Mouse (Mus musculus): ENCODE results near the gene Orc5. TPM values are rescaled to one million over a fixed set of nuclear protein-coding genes. Genes with fewer than 3 reads are reported as not detected.
"Not testable (repeated sequence)": the region's sequence is repeated elsewhere in the genome, so short reads cannot be mapped to it uniquely, and the experiment has no call there.

The Orc5 gene
- polyA plus RNA-seq, 1 experiment: 4.7 TPM

GRCm38 (mm10) chr5:22508560-22508959, 41.7 kb downstream of the Orc5 start:
- Histone ChIP-seq H3K4me1 (ENCODE audit: control insufficient read depth, insufficient read depth, low read length) (no peaks in the 10 kb centered on the region), H3K4me3 (replicated peaks; ENCODE audit: extremely low read depth, low read depth, low read length) (no peak overlapping the region)
- 91% methylated on average over 5 of the region's 5 CpGs for WGBS
- TF ChIP-seq POLR2A (IDR thresholded peaks at IDR 0.05; ENCODE audit: borderline replicate concordance, extremely low read depth, low read depth, low read length) (no peak), CTCF (IDR thresholded peaks at IDR 0.05; ENCODE audit: insufficient read depth, low read length) (no peak)
- no peak for DNase-seq

GRCm38 (mm10) chr5:22499437-22499836, 50.8 kb downstream of the Orc5 start:
- TF ChIP-seq POLR2A (IDR thresholded peaks at IDR 0.05; ENCODE audit: borderline replicate concordance, extremely low read depth, low read depth, low read length) (no peak), CTCF (IDR thresholded peaks at IDR 0.05; ENCODE audit: insufficient read depth, low read length) (no peak)
- no peak for DNase-seq
- Histone ChIP-seq H3K4me3 (replicated peaks; ENCODE audit: extremely low read depth, low read depth, low read length) (no peak overlapping the region), H3K4me1 (ENCODE audit: control insufficient read depth, insufficient read depth, low read length) (no peaks in the 10 kb centered on the region)
- 87% methylated on average over 5 of the region's 5 CpGs for WGBS

- TF ChIP-seq POLR2A (IDR thresholded peaks at IDR 0.05; ENCODE audit: borderline replicate concordance, extremely low read depth, low read depth, low read length) (no peak), CTCF (IDR thresholded peaks at IDR 0.05; ENCODE audit: insufficient read depth, low read length) (no peak)
- no peaks in the 10 kb centered on the region for H3K4me1 ChIP-seq (ENCODE audit: control insufficient read depth, insufficient read depth, low read length)
- H3K4me3 ChIP-seq (replicated peaks; ENCODE audit: extremely low read depth, low read depth, low read length): no peak overlapping the region
Observed at GRCm38 (mm10) chr5:22491088-22491487, 59.1 kb downstream of the Orc5 start.

GRCm38 (mm10) chr5:22489091-22489490, 61.1 kb downstream of the Orc5 start:
- WGBS: 79% methylated on average over 4 of the region's 4 CpGs
- no peaks in the 10 kb centered on the region for H3K4me1 ChIP-seq (ENCODE audit: control insufficient read depth, insufficient read depth, low read length)
- H3K4me3 ChIP-seq (replicated peaks; ENCODE audit: extremely low read depth, low read depth, low read length): no peak overlapping the region
- no peak for DNase-seq
- TF ChIP-seq POLR2A (IDR thresholded peaks at IDR 0.05; ENCODE audit: borderline replicate concordance, extremely low read depth, low read depth, low read length) (no peak), CTCF (IDR thresholded peaks at IDR 0.05; ENCODE audit: insufficient read depth, low read length) (peak; percentile 16; the same call in 1 of the 2 replicates)

More at GRCm38 (mm10) chr5:22491088-22491487, 59.1 kb downstream of the Orc5 start:
- DNase-seq: no peak

- WGBS: 40% methylated on average over 6 of the region's 6 CpGs
- no peak for DNase-seq
- Histone ChIP-seq H3K4me1 (ENCODE audit: control insufficient read depth, insufficient read depth, low read length) (no peaks in the 10 kb centered on the region), H3K4me3 (replicated peaks; ENCODE audit: extremely low read depth, low read depth, low read length) (no peak overlapping the region)
- TF ChIP-seq POLR2A (IDR thresholded peaks at IDR 0.05; ENCODE audit: borderline replicate concordance, extremely low read depth, low read depth, low read length): no peak
- no peak for TF ChIP-seq CTCF (IDR thresholded peaks at IDR 0.05; ENCODE audit: insufficient read depth, low read length)
Observed at GRCm38 (mm10) chr5:22486601-22487206, 63.5 kb downstream of the Orc5 start.

GRCm38 (mm10) chr5:22485764-22486163, 64.5 kb downstream of the Orc5 start:
- no peak overlapping the region for H3K4me3 ChIP-seq (replicated peaks; ENCODE audit: extremely low read depth, low read depth, low read length)
- no peak for TF ChIP-seq POLR2A (IDR thresholded peaks at IDR 0.05; ENCODE audit: borderline replicate concordance, extremely low read depth, low read depth, low read length)
- 82% methylated on average over 1 of the region's 1 CpGs for WGBS
- DNase-seq: no peak
- H3K4me1 ChIP-seq (ENCODE audit: control insufficient read depth, insufficient read depth, low read length): no peaks in the 10 kb centered on the region

GRCm38 (mm10) chr5:22482567-22482966, 67.7 kb downstream of the Orc5 start:
- 85% methylated on average over 5 of the region's 5 CpGs for WGBS
- Histone ChIP-seq H3K4me1 (ENCODE audit: control insufficient read depth, insufficient read depth, low read length) (no peaks in the 10 kb centered on the region), H3K4me3 (replicated peaks; ENCODE audit: extremely low read depth, low read depth, low read length) (no peak overlapping the region)
- DNase-seq: no peak
- no peak for TF ChIP-seq POLR2A (IDR thresholded peaks at IDR 0.05; ENCODE audit: borderline replicate concordance, extremely low read depth, low read depth, low read length)
- TF ChIP-seq CTCF (IDR thresholded peaks at IDR 0.05; ENCODE audit: insufficient read depth, low read length): no peak

- not testable (repeated sequence) for H3K4me1 ChIP-seq (ENCODE audit: control insufficient read depth, insufficient read depth, low read length); DNase-seq; H3K4me3 ChIP-seq (replicated peaks; ENCODE audit: extremely low read depth, low read depth, low read length)
- WGBS: 91% methylated on average over 7 of the region's 11 CpGs
Observed at GRCm38 (mm10) chr5:22472445-22472844, 77.8 kb downstream of the Orc5 start.

- WGBS: 70% methylated on average over 4 of the region's 4 CpGs
- H3K4me3 ChIP-seq (replicated peaks; ENCODE audit: extremely low read depth, low read depth, low read length): no peak overlapping the region
- no peak for TF ChIP-seq CTCF (IDR thresholded peaks at IDR 0.05; ENCODE audit: insufficient read depth, low read length)
- no peak for TF ChIP-seq POLR2A (IDR thresholded peaks at IDR 0.05; ENCODE audit: borderline replicate concordance, extremely low read depth, low read depth, low read length)
- DNase-seq: no peak
- H3K4me1 ChIP-seq (ENCODE audit: control insufficient read depth, insufficient read depth, low read length): no peaks in the 10 kb centered on the region
Observed at GRCm38 (mm10) chr5:22471243-22471642, 79.0 kb downstream of the Orc5 start.

- WGBS: 77% methylated on average over 15 of the region's 15 CpGs
- Histone ChIP-seq H3K4me3 (replicated peaks; ENCODE audit: extremely low read depth, low read depth, low read length) (no peak overlapping the region), H3K4me1 (ENCODE audit: control insufficient read depth, insufficient read depth, low read length) (no peaks in the 10 kb centered on the region)
- no peak for DNase-seq
- no peak for TF ChIP-seq POLR2A (IDR thresholded peaks at IDR 0.05; ENCODE audit: borderline replicate concordance, extremely low read depth, low read depth, low read length)
- no peak for TF ChIP-seq CTCF (IDR thresholded peaks at IDR 0.05; ENCODE audit: insufficient read depth, low read length)
Observed at GRCm38 (mm10) chr5:22452871-22453661, 97.2 kb downstream of the Orc5 start.

Data from lung, adult 2 months (tissue).